Mouse (Mus musculus) CH12.LX (cell line): Measurements from ENCODE around the gene Dhcr7. TPM values are rescaled to one million over a fixed set of nuclear protein-coding genes. Genes with fewer than 3 reads are reported as not detected.

Experiments used
- DNase-seq: peaks from one replicate; pipeline ENCODE4 v3.0.0-alpha.2; 2013; ENCODE audit errors: extremely low read depth
- H3K27ac ChIP-seq: 2 replicates; pipeline ENCODE4 v1.5.1; 2012; ENCODE audit warnings: low read depth, mild to moderate bottlenecking, control low read depth, moderate library complexity; ENCODE audit not compliant: insufficient read depth
- H3K27me3 ChIP-seq: replicated peaks from 2 replicates; pipeline ENCODE3; 2012; ENCODE audit warnings: inconsistent platforms
- H3K36me3 ChIP-seq, 2 experiments: replicated peaks in 1 of 2; 2 replicates each; pipeline versions ENCODE3 to v1.6.1; 2012; ENCODE audit warnings: inconsistent platforms in 1 of 2, low read length in 1 of 2, mild to moderate bottlenecking in 1 of 2, mixed read lengths in 1 of 2, moderate library complexity in 1 of 2; ENCODE audit not compliant: control insufficient read depth in 1 of 2, insufficient read depth in 1 of 2
- H3K4me1 ChIP-seq, 2 experiments: 2 replicates each; pipeline ENCODE4 v1.6.1; 2012; ENCODE audit warnings: inconsistent platforms in 1 of 2, moderate library complexity in 1 of 2; ENCODE audit not compliant: insufficient read depth in 2 of 2, control insufficient read depth in 1 of 2
- H3K4me2 ChIP-seq: 2 replicates; pipeline ENCODE4 v1.6.1; 2012; ENCODE audit warnings: low read depth, mild to moderate bottlenecking, control low read depth; ENCODE audit not compliant: poor library complexity, insufficient read depth, severe bottlenecking
- H3K4me3 ChIP-seq, 3 experiments: fragments of 150-350 bp in 1 of 3; sonication (generic) in 1 of 3; replicated peaks in 1 of 3; 2 replicates each; pipeline versions ENCODE3 to v1.5.1; 2011 to 2012; ENCODE audit warnings: low read depth in 2 of 3, low read length in 2 of 3, mild to moderate bottlenecking in 2 of 3, moderate library complexity in 2 of 3, control low read depth in 1 of 3, improper control_type of control experiment in 1 of 3, inconsistent platforms in 1 of 3, mixed read lengths in 1 of 3; ENCODE audit not compliant: poor library complexity in 1 of 3
- H3K79me2 ChIP-seq: replicated peaks from 2 replicates; pipeline ENCODE4 v1.6.1; 2012; ENCODE audit warnings: mild to moderate bottlenecking, moderate library complexity; ENCODE audit not compliant: control insufficient read depth, poor library complexity, insufficient read depth, severe bottlenecking; ENCODE audit errors: extremely low read depth
- H3K9ac ChIP-seq: 2 replicates; pipeline ENCODE4 v1.6.1; 2012; ENCODE audit warnings: low read depth, mild to moderate bottlenecking, control low read depth, moderate library complexity; ENCODE audit not compliant: insufficient read depth
- H3K9me3 ChIP-seq: replicated peaks from 2 replicates; pipeline ENCODE3; 2012; ENCODE audit warnings: low read length, inconsistent platforms, mixed read lengths
- CHD1 ChIP-seq: IDR thresholded peaks from 2 replicates; pipeline ENCODE4 v1.6.1; 2012; ENCODE audit warnings: low read depth, low read length, improper control_type of control experiment, inconsistent platforms
- E2F4 ChIP-seq: IDR thresholded peaks from 2 replicates; pipeline ENCODE4 v1.6.1; 2011; ENCODE audit warnings: low read depth, low read length, improper control_type of control experiment; ENCODE audit not compliant: insufficient replicate concordance
- HCFC1 ChIP-seq: IDR thresholded peaks from 2 replicates; pipeline ENCODE4 v1.6.1; 2012; ENCODE audit warnings: low read depth, mild to moderate bottlenecking, inconsistent platforms, low read length, improper control_type of control experiment
- KAT2A ChIP-seq: IDR thresholded peaks from 2 replicates; pipeline ENCODE4 v1.6.1; 2012; ENCODE audit warnings: low read length, improper control_type of control experiment, inconsistent platforms; ENCODE audit not compliant: insufficient replicate concordance
- MAX ChIP-seq: IDR thresholded peaks from 2 replicates; pipeline ENCODE4 v1.6.1; 2011; ENCODE audit warnings: low read length, improper control_type of control experiment
- MXI1 ChIP-seq: IDR thresholded peaks from 2 replicates; pipeline ENCODE4 v1.6.1; 2011; ENCODE audit warnings: mild to moderate bottlenecking, low read depth, low read length, improper control_type of control experiment
- MYC ChIP-seq: IDR thresholded peaks from 2 replicates; pipeline ENCODE4 v1.6.1; 2011; ENCODE audit warnings: low read depth, mild to moderate bottlenecking, improper control_type of control experiment, low read length
- NRF1 ChIP-seq: IDR thresholded peaks from 2 replicates; pipeline ENCODE4 v1.6.1; 2014; ENCODE audit warnings: low read depth, mild to moderate bottlenecking, inconsistent platforms, low read length, improper control_type of control experiment, moderate library complexity
- POLR2A ChIP-seq: IDR thresholded peaks from 2 replicates; pipeline ENCODE4 v1.6.1; 2011; ENCODE audit warnings: low read depth, mild to moderate bottlenecking, improper control_type of control experiment, low read length
- POLR2AphosphoS2 ChIP-seq: IDR thresholded peaks from 2 replicates; pipeline ENCODE4 v1.6.1; 2011; ENCODE audit warnings: low read depth, low read length, improper control_type of control experiment
- SIN3A ChIP-seq: IDR thresholded peaks from 2 replicates; pipeline ENCODE4 v1.6.1; 2012; ENCODE audit warnings: low read length, improper control_type of control experiment, inconsistent platforms
- SMC3 ChIP-seq: IDR thresholded peaks from 2 replicates; pipeline ENCODE4 v1.6.1; 2011; ENCODE audit warnings: low read depth, low read length, improper control_type of control experiment
- TBP ChIP-seq: conservative IDR thresholded peaks from 2 replicates; pipeline ENCODE4 v1.6.1; 2011; ENCODE audit warnings: low read depth, low read length, improper control_type of control experiment
- TCF12 ChIP-seq: IDR thresholded peaks from 2 replicates; pipeline ENCODE4 v1.6.1; 2014; ENCODE audit warnings: low read depth, mild to moderate bottlenecking, inconsistent platforms, low read length, improper control_type of control experiment
- ZKSCAN1 ChIP-seq: IDR thresholded peaks from 2 replicates; pipeline ENCODE4 v1.6.1; 2012; ENCODE audit warnings: low read depth, inconsistent platforms, low read length, improper control_type of control experiment, borderline replicate concordance
- dilution Hi-C: fragments of 300-500 bp; cut with MboI; formaldehyde crosslinking; loops from 2 replicates; pipeline ENCODE4 v1.14.3; 2020; ENCODE audit warnings: low sequenced_read_pairs; ENCODE audit not compliant: extremely low pct_unique_long_range_greater_than_20kb, extremely low pct_ligation_motif_present
- in situ Hi-C: fragments of 300-500 bp; cut with MboI; formaldehyde crosslinking; loops from 3 replicates; pipeline ENCODE4 v1.14.3; 2019; ENCODE audit warnings: low sequenced_read_pairs, low pct_ligation_motif_present, low pct_unique_long_range_greater_than_20kb, mixed read lengths
- polyA plus RNA-seq: library from polyadenylated mRNA; unstranded; fragments of >175 nt; gene quantifications from 2 replicates; pipeline ENCODE4 v1.2.1, GENCODE M21; 2012; ENCODE audit warnings: low read depth; ENCODE audit not compliant: insufficient read length
- total RNA-seq, 2 experiments: library from RNA; depleted of rRNA; stranded (reverse); fragments of 300-350 nt in 1 of 2; fragments of >200 nt in 1 of 2; gene quantifications; 2 replicates each; pipeline ENCODE4 v1.2.3; 2012 to 2014

Dhcr7 gene
- total and polyA plus RNA-seq, 3 experiments, result 18.1 to 60.3 (median 22.1) TPM

- Histone ChIP-seq H3K9me3 (no peaks in the 10 kb centered on the region), H3K4me1 (peaks cover 11 to 48% of the 10 kb centered on the region in 2 experiments), H3K4me2 (no peak overlapping the region)
- dilution Hi-C loops, result no loop called here
- TF ChIP-seq TBP (no peak), KAT2A (no peak), HCFC1 (no peak), TCF12 (no peak), NRF1 (no peak), MYC (no peak), POLR2AphosphoS2 (no peak), ZKSCAN1 (no peak), E2F4 (no peak), MXI1 (no peak)
- TF ChIP-seq, all 38 proteins: peak for 0
- in situ Hi-C loops, result loop anchor here (10.0 kb wide), 1 partner anchor 70 kb away; no protein-coding TSS in a partner anchor
- no peak overlapping the region for H3K4me3 ChIP-seq
- no peak overlapping the region for H3K27ac ChIP-seq
- DNase-seq, result no peak
- no peak overlapping the region for H3K9ac ChIP-seq
- peaks cover 20 to 76% of the 10 kb centered on the region in 2 experiments for H3K36me3 ChIP-seq
- H3K79me2 ChIP-seq, result 0 out of 2 replicates have a peak, but pooled peaks cover 3% of the 10 kb centered on the region
- no peaks in the 10 kb centered on the region for H3K27me3 ChIP-seq
These were observed 11.4 kb downstream of the Dhcr7 start for GRCm38 (mm10) chr7:143834316-143834715.

GRCm38 (mm10) chr7:143834972-143835371, 12.0 kb downstream of the Dhcr7 start:
- Histone ChIP-seq H3K9ac (no peak overlapping the region), H3K79me2 (0 out of 2 replicates have a peak, but pooled peaks cover 3% of the 10 kb centered on the region), H3K27ac (no peak overlapping the region), H3K36me3 (peaks cover 24 to 81% of the 10 kb centered on the region in 2 experiments), H3K4me1 (peaks cover 11 to 48% of the 10 kb centered on the region in 2 experiments), H3K4me3 (no peak overlapping the region), H3K9me3 (no peaks in the 10 kb centered on the region), H3K27me3 (no peaks in the 10 kb centered on the region), H3K4me2 (no peak overlapping the region)
- dilution Hi-C loops, result no loop called here
- in situ Hi-C loops, result loop anchor here (10.0 kb wide), 1 partner anchor 70 kb away; no protein-coding TSS in a partner anchor
- DNase-seq, result no peak
- TF ChIP-seq ZKSCAN1 (no peak), TBP (no peak), MAX (no peak), CHD1 (no peak), POLR2A (no peak), KAT2A (no peak), SMC3 (no peak), MYC (no peak), SIN3A (no peak)
